Mouse (Mus musculus): ENCODE data around the gene Olfr138. TPM values are rescaled to one million over a fixed set of nuclear protein-coding genes. Genes with fewer than 3 reads are reported as not detected.

Gene Olfr138
- polyA plus RNA-seq (2015; fragmentation: Nextera tagmentation; extraction: Ambion mirVana): not detected in 2 replicates

DNA sequence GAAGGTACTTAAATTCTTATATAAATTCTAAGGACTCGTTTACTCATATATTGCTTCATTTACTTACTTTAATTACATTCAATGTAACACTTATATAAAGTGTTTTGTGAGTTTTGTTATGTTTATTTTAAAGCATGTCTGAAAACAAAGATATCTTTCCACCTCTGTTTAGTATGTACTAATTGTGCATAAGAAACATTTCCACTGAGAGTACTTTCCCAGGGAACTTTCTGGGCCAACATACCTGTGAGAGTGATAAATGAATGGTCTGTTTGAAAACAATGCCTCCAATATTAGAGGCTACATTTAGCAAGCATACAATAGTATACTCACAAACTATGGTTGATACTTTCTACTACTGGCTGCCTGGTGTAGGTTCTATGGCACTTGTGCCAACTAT, at the start of gene Olfr138:
TSS of gene Olfr138 (plus strand) at position 301 of the 400 bp plus-strand sequence.

DNA sequence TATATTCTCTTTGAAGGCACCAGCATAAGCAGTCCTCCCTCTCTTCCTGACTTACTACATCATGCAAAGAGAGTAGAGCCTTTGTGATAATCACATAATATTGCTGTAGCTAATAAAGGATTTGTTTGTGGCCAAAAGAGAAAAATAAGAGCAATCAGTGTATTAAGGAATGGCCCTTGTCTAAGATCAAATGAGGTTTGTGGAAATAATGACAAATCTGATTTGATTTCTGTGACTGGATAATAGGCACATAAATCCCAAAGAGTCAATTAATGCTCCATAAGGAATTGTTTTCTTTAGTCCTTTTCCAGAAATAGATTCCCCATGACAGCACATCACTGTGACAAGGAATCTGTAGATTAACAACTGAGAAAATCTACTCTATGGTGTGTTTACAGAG, 46.6 kb downstream of the Olfr138 start, which contains the start of gene Olfr137:
TSS of gene Olfr137 (minus strand) at position 101 of the 400 bp plus-strand sequence.

Other genes starting within 250 kb of the Olfr138 start
- gene Olfr129, start 201.0 kb upstream of the Olfr138 start, polyA plus RNA-seq (2015; fragmentation: Nextera tagmentation; extraction: Ambion mirVana): not detected in 2 replicates
- gene Olfr130, start 197.1 kb upstream of the Olfr138 start, polyA plus RNA-seq (2015; fragmentation: Nextera tagmentation; extraction: Ambion mirVana): not detected in 2 replicates
- not detected in 2 replicates for gene Olfr131, start 172.3 kb upstream of the Olfr138 start, polyA plus RNA-seq (2015; fragmentation: Nextera tagmentation; extraction: Ambion mirVana)
- gene Olfr132, start 126.5 kb upstream of the Olfr138 start, polyA plus RNA-seq (2015; fragmentation: Nextera tagmentation; extraction: Ambion mirVana): not detected in 2 replicates
- not detected in 2 replicates for gene Olfr133, start 115.8 kb upstream of the Olfr138 start, polyA plus RNA-seq (2015; fragmentation: Nextera tagmentation; extraction: Ambion mirVana)
- gene Olfr134, start 89.6 kb upstream of the Olfr138 start, polyA plus RNA-seq (2015; fragmentation: Nextera tagmentation; extraction: Ambion mirVana): not detected in 2 replicates
- gene Olfr135, start 56.7 kb upstream of the Olfr138 start, polyA plus RNA-seq (2015; fragmentation: Nextera tagmentation; extraction: Ambion mirVana): not detected in 2 replicates
- not detected in 2 replicates for gene Olfr137, start 46.5 kb downstream of the Olfr138 start, polyA plus RNA-seq (2015; fragmentation: Nextera tagmentation; extraction: Ambion mirVana)
- not detected in 2 replicates for gene Olfr136, start 68.8 kb downstream of the Olfr138 start, polyA plus RNA-seq (2015; fragmentation: Nextera tagmentation; extraction: Ambion mirVana)
- not detected in 2 replicates for gene Esp36, start 159.2 kb downstream of the Olfr138 start, polyA plus RNA-seq (2015; fragmentation: Nextera tagmentation; extraction: Ambion mirVana)